Mouse (Mus musculus) brain, adult 2 months (tissue): ENCODE measurements around the gene Tdrd12.
"Not testable (repeated sequence)": the region's sequence is repeated elsewhere in the genome, so short reads cannot be mapped to it uniquely, and the experiment has no call there.

Experiments
- DNase-seq: peaks from one replicate; pipeline ENCODE4 v3.0.0; 2011; ENCODE audit warnings: low read depth, low spot score

Gene Tdrd12

GRCm38 (mm10) chr7:35555224-35556204 lies 18.0 kb upstream of the Tdrd12 start:
- DNase-seq: peak; percentile 96

GRCm38 (mm10) chr7:35554605-35555175 lies 17.1 kb upstream of the Tdrd12 start:
- peak; percentile 80 for DNase-seq

GRCm38 (mm10) chr7:35553751-35554604 lies 16.4 kb upstream of the Tdrd12 start:
- peak; percentile 68 for DNase-seq

- peak; percentile 83 for DNase-seq
Observed at GRCm38 (mm10) chr7:35545881-35546280, 8.3 kb upstream of the Tdrd12 start.

- DNase-seq: no peak
Observed at GRCm38 (mm10) chr7:35535750-35536512, 1.6 kb downstream of the Tdrd12 start.

GRCm38 (mm10) chr7:35530544-35530943 lies 7.0 kb downstream of the Tdrd12 start:
- DNase-seq: not testable (repeated sequence)

- no peak for DNase-seq
Observed at GRCm38 (mm10) chr7:35530026-35530425, 7.5 kb downstream of the Tdrd12 start.

GRCm38 (mm10) chr7:35526795-35527194 lies 10.8 kb downstream of the Tdrd12 start:
- no peak for DNase-seq

GRCm38 (mm10) chr7:35501995-35502394 lies 35.5 kb downstream of the Tdrd12 start:
- peak; percentile 46 for DNase-seq

GRCm38 (mm10) chr7:35497516-35497915 lies 40.0 kb downstream of the Tdrd12 start:
- peak; percentile 64 for DNase-seq

- DNase-seq: no peak
Observed at GRCm38 (mm10) chr7:35491005-35491404, 46.5 kb downstream of the Tdrd12 start.

- peak; percentile 10 for DNase-seq
Observed at GRCm38 (mm10) chr7:35490186-35490585, 47.4 kb downstream of the Tdrd12 start.

GRCm38 (mm10) chr7:35486553-35486952 lies 51.0 kb downstream of the Tdrd12 start:
- no peak for DNase-seq

GRCm38 (mm10) chr7:35485126-35485525 lies 52.4 kb downstream of the Tdrd12 start:
- DNase-seq: no peak

- DNase-seq: no peak
Observed at GRCm38 (mm10) chr7:35476457-35476856, 61.1 kb downstream of the Tdrd12 start.

GRCm38 (mm10) chr7:35470794-35471193 lies 66.8 kb downstream of the Tdrd12 start:
- no peak for DNase-seq

GRCm38 (mm10) chr7:35467856-35468255 lies 69.7 kb downstream of the Tdrd12 start:
- no peak for DNase-seq

GRCm38 (mm10) chr7:35465027-35465426 lies 72.5 kb downstream of the Tdrd12 start:
- DNase-seq: peak; percentile 39

- no peak for DNase-seq
Observed at GRCm38 (mm10) chr7:35460971-35461370, 76.6 kb downstream of the Tdrd12 start.

- no peak for DNase-seq
Observed at GRCm38 (mm10) chr7:35456091-35456814, 81.3 kb downstream of the Tdrd12 start.
